Mouse (Mus musculus): ENCODE data around the gene Spint2. TPM values are rescaled to one million over a fixed set of nuclear protein-coding genes. Genes with fewer than 3 reads are reported as not detected.

Spint2 gene
- polyA plus RNA-seq, 1 experiment from 2014 or later: 27.0 TPM

DNA sequence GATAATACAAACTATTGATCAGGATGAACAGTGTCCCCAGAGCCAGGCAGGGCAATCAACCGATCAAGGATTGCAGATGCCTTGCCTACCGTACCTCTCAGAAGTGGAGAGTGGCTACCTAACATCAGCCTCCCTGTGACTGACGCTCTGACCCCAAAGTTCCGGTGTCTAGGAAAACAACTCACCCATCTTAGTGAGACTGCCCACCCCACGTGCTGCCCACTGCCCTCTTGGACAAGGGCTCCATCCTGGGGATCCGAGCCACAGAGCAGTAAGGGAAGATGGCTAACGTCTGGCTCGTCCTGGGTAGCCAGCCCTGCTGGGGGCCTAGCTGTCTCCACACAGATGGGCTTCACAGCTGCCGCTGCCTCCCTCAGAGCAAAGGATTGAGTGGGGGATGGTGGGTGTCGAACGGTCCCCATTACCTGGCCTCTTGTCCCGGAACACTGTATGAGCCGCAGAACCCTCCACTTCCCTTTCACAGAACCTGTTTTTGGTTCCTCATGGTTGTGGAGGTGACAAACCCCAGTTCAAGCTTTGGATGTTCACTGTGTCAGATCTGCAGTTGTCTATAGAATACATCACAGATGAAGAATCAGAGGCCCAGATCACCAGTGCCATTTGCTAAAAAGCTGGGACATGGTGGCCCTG, 12.5 kb upstream of the Spint2 start:
- no peak overlapping the region for H3K4me2 ChIP-seq (ENCODE audit: low read depth)
- ATAC-seq (ENCODE audit: insufficient read depth, low FRiP score, low TSS enrichment) (no peak), DNase-seq (ENCODE audit: low spot score) (no peak)
- peaks cover 37% of the 10 kb centered on the region for H3K4me1 ChIP-seq (ENCODE audit: control insufficient read depth, insufficient read depth, low read length)
- WGBS: 54% methylated on average over 13 of the region's 13 CpGs
- H3K9me3 ChIP-seq (ENCODE audit: control insufficient read depth, low read length): no peaks in the 10 kb centered on the region
- H3K4me3 ChIP-seq (ENCODE audit: low read depth, low read length): no peak overlapping the region
- H3K36me3 ChIP-seq (ENCODE audit: control insufficient read depth, insufficient read depth, low read length): no peaks in the 10 kb centered on the region
- 0 out of 2 replicates have a peak overlapping the region, but pooled peaks have one; percentile 20 for H3K27ac ChIP-seq (ENCODE audit: low read depth, low read length)
- no peaks in the 10 kb centered on the region for H3K27me3 ChIP-seq (ENCODE audit: control insufficient read depth, insufficient read depth, low read length)
- H3K9ac ChIP-seq (ENCODE audit: low read length): no peak overlapping the region

DNA sequence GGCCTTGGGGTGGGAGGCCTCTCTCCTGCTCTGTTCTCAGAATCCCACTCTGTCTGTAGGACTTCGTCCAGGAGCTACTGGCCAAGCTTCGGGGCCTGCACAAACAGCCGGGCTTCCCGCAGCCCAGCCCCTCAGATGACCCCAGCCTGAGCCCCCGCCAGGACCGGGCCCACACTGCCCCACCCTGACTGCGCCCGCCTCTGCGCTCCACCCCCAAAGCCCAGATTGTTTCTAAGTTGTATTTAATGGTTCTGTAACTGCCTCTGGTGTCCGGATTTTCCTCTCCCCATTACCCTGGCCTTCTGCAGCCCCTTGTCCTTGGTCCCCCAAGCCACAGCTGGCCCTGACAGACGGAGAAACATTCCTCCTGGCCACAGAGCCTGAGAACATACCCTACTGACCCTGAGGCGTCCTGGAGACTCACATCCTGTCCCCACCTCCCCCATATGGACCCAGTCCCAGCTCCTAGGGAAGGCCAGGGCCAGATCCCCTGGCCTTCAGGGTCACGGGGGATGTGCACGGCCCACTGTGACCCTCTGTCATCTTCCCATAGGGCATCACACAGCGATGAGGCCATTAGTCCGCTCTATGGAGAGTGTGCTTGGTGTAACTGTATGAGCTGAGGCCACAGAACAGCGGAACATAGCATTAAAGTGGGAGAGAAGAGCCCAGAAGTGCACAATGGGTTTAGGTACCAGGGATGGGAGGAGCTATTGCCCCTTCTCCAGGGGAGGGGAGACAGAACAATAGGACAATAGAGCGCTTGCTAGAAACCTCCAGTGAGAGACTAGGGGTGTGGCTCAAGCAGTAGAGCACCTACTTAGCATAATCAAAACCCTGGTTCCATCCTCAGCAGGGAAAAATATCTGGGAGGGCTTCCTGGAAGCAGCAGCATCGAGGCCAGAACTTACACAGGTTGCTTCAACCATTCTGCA, 11.7 kb upstream of the Spint2 start:
- Histone ChIP-seq H3K9ac (ENCODE audit: low read length) (peak overlapping the region; percentile 42; the same call in 1 of the 2 replicates), H3K27me3 (ENCODE audit: control insufficient read depth, insufficient read depth, low read length) (no peaks in the 10 kb centered on the region), H3K36me3 (ENCODE audit: control insufficient read depth, insufficient read depth, low read length) (no peaks in the 10 kb centered on the region), H3K9me3 (ENCODE audit: control insufficient read depth, low read length) (no peaks in the 10 kb centered on the region), H3K4me1 (ENCODE audit: control insufficient read depth, insufficient read depth, low read length) (peaks cover 40% of the 10 kb centered on the region), H3K4me2 (ENCODE audit: low read depth) (peak overlapping the region; percentile 25; the same call in 1 of the 2 replicates), H3K4me3 (ENCODE audit: low read depth, low read length) (no peak overlapping the region), H3K27ac (ENCODE audit: low read depth, low read length) (peak overlapping the region; percentile 82)
- 13% methylated on average over 19 of the region's 19 CpGs for WGBS
- ATAC-seq (ENCODE audit: insufficient read depth, low FRiP score, low TSS enrichment): 0 out of 2 replicates have a peak, but pooled peaks have one; percentile 9
- peak; percentile 39 for DNase-seq (ENCODE audit: low spot score)

GRCm38 (mm10) chr7:29292458-29293098, 10.9 kb upstream of the Spint2 start:
- Histone ChIP-seq H3K4me3 (ENCODE audit: low read depth, low read length) (no peak overlapping the region), H3K27me3 (ENCODE audit: control insufficient read depth, insufficient read depth, low read length) (no peaks in the 10 kb centered on the region), H3K9ac (ENCODE audit: low read length) (peak overlapping the region; percentile 48), H3K27ac (ENCODE audit: low read depth, low read length) (peak overlapping the region; percentile 82), H3K4me1 (ENCODE audit: control insufficient read depth, insufficient read depth, low read length) (peaks cover 40% of the 10 kb centered on the region), H3K4me2 (ENCODE audit: low read depth) (peak overlapping the region; percentile 25; the same call in 1 of the 2 replicates), H3K36me3 (ENCODE audit: control insufficient read depth, insufficient read depth, low read length) (no peaks in the 10 kb centered on the region), H3K9me3 (ENCODE audit: control insufficient read depth, low read length) (no peaks in the 10 kb centered on the region)
- WGBS: 24% methylated on average over 8 of the region's 8 CpGs
- DNase-seq (ENCODE audit: low spot score): no peak
- ATAC-seq (ENCODE audit: insufficient read depth, low FRiP score, low TSS enrichment): no peak; the same call in 1 of the 2 replicates

DNA sequence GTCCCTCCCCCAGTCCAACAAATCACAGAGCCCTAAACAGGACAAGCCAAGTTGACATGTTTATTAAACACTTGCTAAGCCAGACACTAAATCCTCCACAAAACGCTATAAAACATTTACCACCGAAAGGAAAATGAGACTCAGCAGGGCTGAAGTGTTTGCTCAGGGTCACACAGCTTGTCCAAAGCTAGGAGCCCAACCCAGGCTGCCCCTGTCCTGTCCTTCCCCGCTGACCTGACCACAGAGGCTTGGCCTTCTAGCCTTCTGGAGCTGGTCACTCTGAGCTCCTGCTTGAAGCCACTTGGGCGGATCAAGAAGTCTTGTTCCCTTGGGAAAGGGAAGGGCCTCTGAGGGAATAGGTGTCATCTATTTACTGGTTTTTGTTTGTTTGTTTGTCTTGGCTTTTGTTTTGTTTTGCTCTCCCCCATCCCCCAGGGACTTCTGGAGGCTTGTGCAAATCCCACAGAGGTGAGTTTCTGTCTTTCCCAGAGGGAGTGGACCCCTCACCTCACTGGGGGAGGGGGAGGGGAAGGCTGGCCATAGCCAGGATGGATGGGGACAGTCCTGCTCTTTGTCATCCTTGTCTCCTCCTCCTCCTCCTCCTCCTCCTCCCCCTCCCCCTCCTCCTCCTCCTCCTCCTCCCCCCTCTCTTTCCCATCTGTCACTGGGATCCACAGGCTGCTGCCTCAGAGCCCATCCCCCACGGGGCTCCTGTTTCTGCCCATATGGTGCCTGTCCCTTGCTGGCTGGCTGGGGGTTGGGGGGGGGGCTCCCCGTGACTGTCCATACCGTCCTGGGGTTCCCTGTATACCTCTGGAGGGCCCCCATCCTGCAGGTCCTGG, 10.1 kb upstream of the Spint2 start:
- peak; percentile 56 for ATAC-seq (ENCODE audit: insufficient read depth, low FRiP score, low TSS enrichment)
- WGBS: 15% methylated on average over 6 of the region's 7 CpGs

GRCm38 (mm10) chr7:29290691-29291485, 9.2 kb upstream of the Spint2 start:
- Histone ChIP-seq H3K4me2 (ENCODE audit: low read depth) (peak overlapping the region; percentile 33), H3K36me3 (ENCODE audit: control insufficient read depth, insufficient read depth, low read length) (no peaks in the 10 kb centered on the region), H3K27me3 (ENCODE audit: control insufficient read depth, insufficient read depth, low read length) (no peaks in the 10 kb centered on the region), H3K4me1 (ENCODE audit: control insufficient read depth, insufficient read depth, low read length) (peaks cover 40% of the 10 kb centered on the region), H3K4me3 (ENCODE audit: low read depth, low read length) (no peak overlapping the region), H3K27ac (ENCODE audit: low read depth, low read length) (peak overlapping the region; percentile 80), H3K9me3 (ENCODE audit: control insufficient read depth, low read length) (no peaks in the 10 kb centered on the region), H3K9ac (ENCODE audit: low read length) (peak overlapping the region; percentile 39)
- DNase-seq (ENCODE audit: low spot score): peak; percentile 31
- WGBS: 38% methylated on average over 11 of the region's 11 CpGs
- no peak for ATAC-seq (ENCODE audit: insufficient read depth, low FRiP score, low TSS enrichment)

More for the DNA sequence above, 10.1 kb upstream of the Spint2 start:
- H3K36me3 ChIP-seq (ENCODE audit: control insufficient read depth, insufficient read depth, low read length): no peaks in the 10 kb centered on the region
- peak overlapping the region; percentile 82 for H3K27ac ChIP-seq (ENCODE audit: low read depth, low read length)
- H3K4me1 ChIP-seq (ENCODE audit: control insufficient read depth, insufficient read depth, low read length): peaks cover 40% of the 10 kb centered on the region
- peak overlapping the region; percentile 16; the same call in 1 of the 2 replicates for H3K4me2 ChIP-seq (ENCODE audit: low read depth)
- H3K27me3 ChIP-seq (ENCODE audit: control insufficient read depth, insufficient read depth, low read length): no peaks in the 10 kb centered on the region
- H3K9ac ChIP-seq (ENCODE audit: low read length): peak overlapping the region; percentile 48
- H3K4me3 ChIP-seq (ENCODE audit: low read depth, low read length): 0 out of 2 replicates have a peak overlapping the region, but pooled peaks have one; percentile 6
- H3K9me3 ChIP-seq (ENCODE audit: control insufficient read depth, low read length): no peaks in the 10 kb centered on the region
- DNase-seq (ENCODE audit: low spot score): peak; percentile 69

- peak overlapping the region; percentile 69 for H3K4me2 ChIP-seq (ENCODE audit: low read depth)
- no peaks in the 10 kb centered on the region for H3K36me3 ChIP-seq (ENCODE audit: control insufficient read depth, insufficient read depth, low read length)
- DNase-seq (ENCODE audit: low spot score) (no peak), ATAC-seq (ENCODE audit: insufficient read depth, low FRiP score, low TSS enrichment) (no peak)
- peak overlapping the region; percentile 73; the same call in 1 of the 2 replicates for H3K27ac ChIP-seq (ENCODE audit: low read depth, low read length)
- WGBS: 81% methylated on average over 6 of the region's 6 CpGs
- peak overlapping the region; percentile 70 for H3K9ac ChIP-seq (ENCODE audit: low read length)
- H3K4me1 ChIP-seq (ENCODE audit: control insufficient read depth, insufficient read depth, low read length): peaks cover 40% of the 10 kb centered on the region
- H3K9me3 ChIP-seq (ENCODE audit: control insufficient read depth, low read length): no peaks in the 10 kb centered on the region
- H3K4me3 ChIP-seq (ENCODE audit: low read depth, low read length): peak overlapping the region; percentile 46
- no peaks in the 10 kb centered on the region for H3K27me3 ChIP-seq (ENCODE audit: control insufficient read depth, insufficient read depth, low read length)
These were observed 8.1 kb upstream of the Spint2 start for GRCm38 (mm10) chr7:29289856-29290255.

- ATAC-seq (ENCODE audit: insufficient read depth, low FRiP score, low TSS enrichment) (0 out of 2 replicates have a peak, but pooled peaks have one; percentile 29), DNase-seq (ENCODE audit: low spot score) (peak; percentile 83)
- peak within 1 kb of the TSS; percentile 46 for H3K4me3 ChIP-seq (ENCODE audit: low read depth, low read length)
- peak within 1 kb of the TSS; percentile 73 for H3K27ac ChIP-seq (ENCODE audit: low read depth, low read length)
- H3K9ac ChIP-seq (ENCODE audit: low read length): peak within 1 kb of the TSS; percentile 70
- under 1% methylated on average over 51 of the region's 59 CpGs for WGBS
- H3K27me3 ChIP-seq (ENCODE audit: control insufficient read depth, insufficient read depth, low read length): no peaks in the 10 kb centered on the region
- H3K4me1 ChIP-seq (ENCODE audit: control insufficient read depth, insufficient read depth, low read length): peaks cover 39% of the 10 kb centered on the region
- H3K4me2 ChIP-seq (ENCODE audit: low read depth): peak within 1 kb of the TSS; percentile 69
- no peaks in the 10 kb centered on the region for H3K9me3 ChIP-seq (ENCODE audit: control insufficient read depth, low read length)
- H3K36me3 ChIP-seq (ENCODE audit: control insufficient read depth, insufficient read depth, low read length): no peaks in the 10 kb centered on the region
These were observed 7.4 kb upstream of the Spint2 start, which contains the start of gene Ppp1r14a for GRCm38 (mm10) chr7:29288942-29289638. Ppp1r14a (plus strand) TSS chr7:29289308.
